Mouse (Mus musculus): ENCODE results near the gene St5. TPM values are rescaled to one million over a fixed set of nuclear protein-coding genes. Genes with fewer than 3 reads are reported as not detected.

St5 gene
- polyA plus RNA-seq (2015; fragmentation: Nextera tagmentation; extraction: Ambion mirVana): 46.0 and 46.3 TPM in 2 replicates

GRCm38 (mm10) chr7:109703190-109704015, at the start of gene St5, which contains the start of gene Akip1:
TSS of gene St5 (minus strand) at chr7:109703605.
TSS of gene Akip1 (plus strand) at chr7:109703690.
- WGBS: under 1% methylated on average over 61 of the region's 61 CpGs
- Histone ChIP-seq H3K9me3 (no peaks in the 10 kb centered on the region), H3K36me3 (no peaks in the 10 kb centered on the region), H3K9ac (peak within 1 kb of the TSS; percentile 76), H3K4me2 (peak within 1 kb of the TSS; percentile 85), H3K27me3 (no peaks in the 10 kb centered on the region), H3K27ac (peak within 1 kb of the TSS; percentile 86), H3K4me3 (peak within 1 kb of the TSS; percentile 73), H3K4me1 (peaks cover 18% of the 10 kb centered on the region; the same call in 1 of the 2 replicates)
- ATAC-seq (ENCODE audit: insufficient number of reproducible peaks, low FRiP score, low TSS enrichment, low read depth): peak; percentile 96

- H3K36me3 ChIP-seq: no peaks in the 10 kb centered on the region
- no peaks in the 10 kb centered on the region for H3K27me3 ChIP-seq
- H3K4me1 ChIP-seq: peaks cover 16% of the 10 kb centered on the region
- H3K9ac ChIP-seq: peak within 1 kb of the TSS; percentile 90
- H3K9me3 ChIP-seq: no peaks in the 10 kb centered on the region
- peak within 1 kb of the TSS; percentile 87 for H3K4me2 ChIP-seq
- WGBS: under 1% methylated on average over 74 of the region's 74 CpGs
- ATAC-seq (ENCODE audit: insufficient number of reproducible peaks, low FRiP score, low TSS enrichment, low read depth): peak; percentile 73
- H3K27ac ChIP-seq: peak within 1 kb of the TSS; percentile 93
- H3K4me3 ChIP-seq: peak within 1 kb of the TSS; percentile 88
Observed at GRCm38 (mm10) chr7:109752008-109752925, 48.9 kb upstream of the St5 start, which contains the start of gene Tmem9b. TSS of gene Tmem9b (minus strand) at chr7:109752875.

- peak overlapping the region; percentile 93 for H3K27ac ChIP-seq
Observed at GRCm38 (mm10) chr7:109751427-109752007, 48.1 kb upstream of the St5 start.

GRCm38 (mm10) chr7:109747747-109748146, 44.3 kb upstream of the St5 start:
- ATAC-seq (ENCODE audit: insufficient number of reproducible peaks, low FRiP score, low TSS enrichment, low read depth): no peak
- Histone ChIP-seq H3K4me3 (no peak overlapping the region), H3K27ac (no peak overlapping the region), H3K9me3 (no peaks in the 10 kb centered on the region), H3K9ac (no peak overlapping the region), H3K4me1 (peaks cover 8% of the 10 kb centered on the region; the same call in 1 of the 2 replicates), H3K4me2 (no peak overlapping the region), H3K36me3 (peaks cover 27% of the 10 kb centered on the region), H3K27me3 (no peaks in the 10 kb centered on the region)
- WGBS: 47% methylated on average over 1 of the region's 1 CpGs

More at GRCm38 (mm10) chr7:109751427-109752007, 48.1 kb upstream of the St5 start:
- Histone ChIP-seq H3K4me1 (peaks cover 16% of the 10 kb centered on the region), H3K36me3 (peaks cover under 1% of the 10 kb centered on the region; the same call in 1 of the 2 replicates), H3K4me2 (peak overlapping the region; percentile 87), H3K4me3 (peak overlapping the region; percentile 88), H3K9ac (peak overlapping the region; percentile 90), H3K9me3 (no peaks in the 10 kb centered on the region), H3K27me3 (no peaks in the 10 kb centered on the region)
- ATAC-seq (ENCODE audit: insufficient number of reproducible peaks, low FRiP score, low TSS enrichment, low read depth): peak; percentile 59
- 5% methylated on average over 13 of the region's 13 CpGs for WGBS

GRCm38 (mm10) chr7:109741703-109742102, 38.3 kb upstream of the St5 start:
- Histone ChIP-seq H3K4me2 (no peak overlapping the region), H3K27me3 (no peaks in the 10 kb centered on the region), H3K27ac (no peak overlapping the region), H3K9me3 (no peaks in the 10 kb centered on the region), H3K4me3 (no peak overlapping the region), H3K9ac (no peak overlapping the region), H3K36me3 (peaks cover 46% of the 10 kb centered on the region), H3K4me1 (no peaks in the 10 kb centered on the region)
- ATAC-seq (ENCODE audit: insufficient number of reproducible peaks, low FRiP score, low TSS enrichment, low read depth): no peak
- 83% methylated on average over 4 of the region's 4 CpGs for WGBS

- H3K36me3 ChIP-seq: peaks cover 47% of the 10 kb centered on the region
- no peaks in the 10 kb centered on the region for H3K4me1 ChIP-seq
- no peak overlapping the region for H3K9ac ChIP-seq
- H3K9me3 ChIP-seq: no peaks in the 10 kb centered on the region
- no peak overlapping the region for H3K4me2 ChIP-seq
- 83% methylated on average over 1 of the region's 1 CpGs for WGBS
- no peaks in the 10 kb centered on the region for H3K27me3 ChIP-seq
- no peak overlapping the region for H3K27ac ChIP-seq
- ATAC-seq (ENCODE audit: insufficient number of reproducible peaks, low FRiP score, low TSS enrichment, low read depth): no peak
- no peak overlapping the region for H3K4me3 ChIP-seq
Observed at GRCm38 (mm10) chr7:109741060-109741459, 37.7 kb upstream of the St5 start.

- no peaks in the 10 kb centered on the region for H3K27me3 ChIP-seq
- peaks cover 49% of the 10 kb centered on the region for H3K36me3 ChIP-seq
- H3K27ac ChIP-seq: no peak overlapping the region
- ATAC-seq (ENCODE audit: insufficient number of reproducible peaks, low FRiP score, low TSS enrichment, low read depth): no peak
- H3K9ac ChIP-seq: no peak overlapping the region
- H3K4me3 ChIP-seq: no peak overlapping the region
- no peaks in the 10 kb centered on the region for H3K4me1 ChIP-seq
- WGBS: 74% methylated on average over 5 of the region's 5 CpGs
- no peak overlapping the region for H3K4me2 ChIP-seq
- no peaks in the 10 kb centered on the region for H3K9me3 ChIP-seq
Observed at GRCm38 (mm10) chr7:109739822-109740370, 36.5 kb upstream of the St5 start.

GRCm38 (mm10) chr7:109734806-109735205, 31.4 kb upstream of the St5 start:
- H3K27ac ChIP-seq: no peak overlapping the region
- no peak for ATAC-seq (ENCODE audit: insufficient number of reproducible peaks, low FRiP score, low TSS enrichment, low read depth)
- WGBS: 84% methylated on average over 4 of the region's 4 CpGs
- no peaks in the 10 kb centered on the region for H3K27me3 ChIP-seq
- H3K9ac ChIP-seq: no peak overlapping the region
- no peak overlapping the region for H3K4me3 ChIP-seq
- H3K9me3 ChIP-seq: no peaks in the 10 kb centered on the region
- peaks cover 26% of the 10 kb centered on the region for H3K36me3 ChIP-seq
- H3K4me2 ChIP-seq: no peak overlapping the region
- H3K4me1 ChIP-seq: peaks cover 3% of the 10 kb centered on the region; the same call in 1 of the 2 replicates

GRCm38 (mm10) chr7:109731626-109732025, 28.2 kb upstream of the St5 start, which contains the start of gene Ascl3:
TSS of gene Ascl3 (minus strand) at chr7:109731726.
- 77% methylated on average over 5 of the region's 5 CpGs for WGBS
- Histone ChIP-seq H3K9ac (no peak within 1 kb of the TSS), H3K27me3 (no peaks in the 10 kb centered on the region), H3K4me3 (no peak within 1 kb of the TSS), H3K9me3 (no peaks in the 10 kb centered on the region), H3K4me1 (peaks cover 6% of the 10 kb centered on the region; the same call in 1 of the 2 replicates), H3K36me3 (peaks cover 15% of the 10 kb centered on the region), H3K4me2 (no peak within 1 kb of the TSS), H3K27ac (no peak within 1 kb of the TSS)
- no peak for ATAC-seq (ENCODE audit: insufficient number of reproducible peaks, low FRiP score, low TSS enrichment, low read depth)

- H3K27ac ChIP-seq: no peak within 1 kb of the TSS
- ATAC-seq (ENCODE audit: insufficient number of reproducible peaks, low FRiP score, low TSS enrichment, low read depth): no peak
- no peaks in the 10 kb centered on the region for H3K9me3 ChIP-seq
- H3K27me3 ChIP-seq: no peaks in the 10 kb centered on the region
- H3K4me3 ChIP-seq: no peak within 1 kb of the TSS
- no peak within 1 kb of the TSS for H3K9ac ChIP-seq
- 89% methylated on average over 5 of the region's 5 CpGs for WGBS
- H3K4me2 ChIP-seq: no peak within 1 kb of the TSS
- H3K4me1 ChIP-seq: no peaks in the 10 kb centered on the region
- no peaks in the 10 kb centered on the region for H3K36me3 ChIP-seq
Observed at GRCm38 (mm10) chr7:109723697-109724096, 20.3 kb upstream of the St5 start, which contains the start of gene BC051019. TSS of gene BC051019 (minus strand) at chr7:109723850.

GRCm38 (mm10) chr7:109723114-109723513, 19.7 kb upstream of the St5 start:
- Histone ChIP-seq H3K36me3 (no peaks in the 10 kb centered on the region), H3K27ac (no peak overlapping the region), H3K4me3 (no peak overlapping the region), H3K9ac (no peak overlapping the region), H3K9me3 (no peaks in the 10 kb centered on the region), H3K27me3 (no peaks in the 10 kb centered on the region), H3K4me1 (no peaks in the 10 kb centered on the region), H3K4me2 (no peak overlapping the region)
- ATAC-seq (ENCODE audit: insufficient number of reproducible peaks, low FRiP score, low TSS enrichment, low read depth): no peak
- 94% methylated on average over 8 of the region's 8 CpGs for WGBS

All from limb, embryonic 15.5 days (tissue).